Mouse (Mus musculus) small intestine, adult 2 months (tissue): ENCODE measurements around the gene Mtg2. TPM values are rescaled to one million over a fixed set of nuclear protein-coding genes. Genes with fewer than 3 reads are reported as not detected.

ENCODE experiments used
- H3K27ac ChIP-seq: fragments of 200-500 bp; 2 replicates; pipeline ENCODE4 v1.5.1; 2012; ENCODE audit warnings: low read depth, low read length, control low read depth, inconsistent platforms; ENCODE audit not compliant: insufficient read depth
- H3K27me3 ChIP-seq: fragments of 200-500 bp; 2 replicates; pipeline ENCODE4 v1.6.1; 2012; ENCODE audit warnings: mild to moderate bottlenecking, moderate library complexity, low read length, inconsistent platforms; ENCODE audit not compliant: control insufficient read depth, insufficient read depth
- H3K36me3 ChIP-seq: fragments of 200-500 bp; 2 replicates; pipeline ENCODE4 v1.6.1; 2012; ENCODE audit warnings: mild to moderate bottlenecking, low read length, control low read depth, inconsistent platforms; ENCODE audit not compliant: control insufficient read depth, insufficient read depth
- H3K4me1 ChIP-seq: fragments of 200-500 bp; 2 replicates; pipeline ENCODE4 v1.6.1; 2012; ENCODE audit warnings: low read length, inconsistent platforms, mixed read lengths; ENCODE audit not compliant: control insufficient read depth, insufficient read depth, insufficient read length
- H3K4me3 ChIP-seq: fragments of 200-500 bp; 2 replicates; pipeline ENCODE4 v1.5.1; 2012; ENCODE audit warnings: low read depth, mild to moderate bottlenecking, control low read depth, inconsistent platforms, low read length, moderate library complexity
- CTCF ChIP-seq: fragments of 200-500 bp; IDR thresholded peaks from 2 replicates; pipeline ENCODE4 v1.5.1; 2012; ENCODE audit warnings: low read depth, mild to moderate bottlenecking, control low read depth, inconsistent platforms, low read length, moderate library complexity, mixed read lengths; ENCODE audit not compliant: insufficient replicate concordance, insufficient read length; ENCODE audit errors: extremely low read depth
- POLR2A ChIP-seq: fragments of 200-500 bp; IDR thresholded peaks from 2 replicates; pipeline ENCODE4 v1.6.1; 2012; ENCODE audit warnings: low read depth, mild to moderate bottlenecking, control low read depth, inconsistent platforms, low read length, moderate library complexity
- WGBS: fragments of 180-500 bp; shearing (Covaris S2); methylation state at CpG from one replicate; pipeline ENCODE4 v1.1.7; 2018; 5-methylcytosine and 5-hydroxymethylcytosine counted together
- polyA plus RNA-seq: library from polyadenylated mRNA; depleted of rRNA; stranded (reverse); fragments of >200 nt; gene quantifications from 2 replicates; pipeline ENCODE4 v1.2.3, GENCODE M21; 2012

The Mtg2 gene
- polyA plus RNA-seq, 1 experiment = 10.2 TPM

DNA sequence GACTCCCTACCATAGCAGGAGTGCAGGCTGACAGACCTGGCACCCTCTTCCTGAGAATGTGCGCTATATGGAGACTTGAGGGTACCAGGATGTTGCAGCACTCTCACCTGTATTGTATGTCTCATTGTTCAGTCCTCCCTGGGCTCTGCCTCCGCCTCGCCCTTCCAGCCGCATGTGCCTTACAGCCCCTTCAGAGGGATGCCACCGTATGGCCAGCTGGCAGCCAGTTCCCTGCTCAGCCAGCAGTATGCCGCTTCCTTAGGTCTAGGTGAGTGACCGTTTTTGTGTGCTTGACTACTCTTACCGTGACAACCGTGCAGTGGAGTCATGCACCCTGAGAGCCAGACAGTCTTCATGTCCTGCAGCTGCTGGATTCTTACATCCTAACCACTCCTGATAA, 42.6 kb upstream of the Mtg2 start:
- peaks cover 7% of the 10 kb centered on the region; the same call in 1 of the 2 replicates for H3K27me3 ChIP-seq
- WGBS = 88% methylated on average over 9 of the region's 9 CpGs
- peaks cover 26% of the 10 kb centered on the region for H3K36me3 ChIP-seq
- peaks cover 7% of the 10 kb centered on the region for H3K4me1 ChIP-seq
- TF ChIP-seq CTCF (no peak), POLR2A (no peak)
- no peak overlapping the region for H3K27ac ChIP-seq
- no peak overlapping the region for H3K4me3 ChIP-seq

DNA sequence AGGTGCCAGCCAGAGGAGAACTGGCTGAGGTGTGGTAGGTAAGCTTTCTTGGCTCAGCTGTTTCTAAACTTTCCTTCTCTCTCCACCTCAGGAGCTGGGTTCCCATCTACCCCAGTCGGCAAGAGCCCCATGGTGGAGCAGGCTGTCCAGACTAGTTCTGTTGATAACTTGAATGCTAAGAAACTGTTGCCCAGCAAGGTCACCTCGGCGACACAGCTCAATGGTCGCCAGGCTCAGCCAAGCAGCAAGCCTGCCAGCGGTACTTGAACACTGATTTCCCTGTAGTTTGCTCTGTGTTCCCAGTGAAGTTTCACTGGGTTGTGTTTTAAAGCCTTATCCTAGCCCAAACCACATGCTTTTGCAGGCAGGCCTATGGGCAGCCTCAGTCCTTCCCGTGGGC, 39.1 kb upstream of the Mtg2 start:
- WGBS = 86% methylated on average over 6 of the region's 6 CpGs
- Histone ChIP-seq H3K36me3 (peaks cover 42% of the 10 kb centered on the region), H3K27ac (no peak overlapping the region)

DNA sequence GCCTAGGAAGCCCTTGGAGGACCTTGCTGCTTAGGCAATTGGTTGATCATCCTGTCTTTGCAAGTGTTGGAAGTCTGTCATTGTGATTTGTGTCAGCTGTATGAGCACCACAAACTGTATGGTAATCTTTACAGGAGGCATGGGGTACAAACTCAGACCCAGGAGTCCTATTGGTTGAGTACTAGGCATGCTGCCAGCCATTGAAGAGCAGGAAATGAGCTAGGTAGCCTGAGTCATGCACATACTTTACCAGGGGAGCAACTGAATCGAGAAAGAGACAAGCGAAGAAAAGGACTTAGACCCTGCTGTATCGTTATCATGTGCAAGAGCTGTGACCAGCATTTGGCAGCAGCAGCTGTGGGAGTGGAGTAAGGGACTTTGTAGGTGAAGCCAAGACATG, 37.5 kb upstream of the Mtg2 start:
- peaks cover 53% of the 10 kb centered on the region for H3K36me3 ChIP-seq
- no peaks in the 10 kb centered on the region for H3K27me3 ChIP-seq
- no peak overlapping the region for H3K4me3 ChIP-seq
- H3K27ac ChIP-seq = peak overlapping the region; percentile 33; the same call in 1 of the 2 replicates
- peaks cover 9% of the 10 kb centered on the region; the same call in 1 of the 2 replicates for H3K4me1 ChIP-seq
- 22% methylated on average over 3 of the region's 3 CpGs for whole genome bisulfite sequencing
- TF ChIP-seq POLR2A = no peak
- TF ChIP-seq CTCF = no peak

More for the DNA sequence above, 39.1 kb upstream of the Mtg2 start:
- TF ChIP-seq CTCF (no peak), POLR2A (no peak)
- no peak overlapping the region for H3K4me3 ChIP-seq
- no peaks in the 10 kb centered on the region for H3K27me3 ChIP-seq
- H3K4me1 ChIP-seq = peaks cover 9% of the 10 kb centered on the region; the same call in 1 of the 2 replicates

DNA sequence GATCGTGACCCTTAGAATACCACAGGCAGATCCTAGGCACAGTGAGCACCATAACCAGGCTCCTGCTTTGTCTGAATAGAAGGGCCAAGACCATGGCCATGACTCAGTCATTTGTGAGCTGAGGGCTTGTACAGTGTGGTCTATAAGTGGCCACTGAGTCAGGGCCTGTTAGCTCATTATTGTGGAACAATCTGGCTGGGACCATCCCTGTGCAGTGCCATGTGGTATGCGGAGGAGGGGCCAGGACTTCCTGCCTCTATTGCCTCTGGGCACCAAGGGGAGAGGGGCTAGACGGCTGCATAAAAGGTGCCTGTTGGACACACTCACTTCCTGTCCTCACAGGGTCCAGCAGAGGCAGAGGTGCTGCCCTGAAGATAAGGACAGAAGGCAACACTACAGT, 36.4 kb upstream of the Mtg2 start:
- Histone ChIP-seq H3K36me3 (peaks cover 57% of the 10 kb centered on the region), H3K27ac (no peak overlapping the region), H3K4me1 (peaks cover 9% of the 10 kb centered on the region; the same call in 1 of the 2 replicates), H3K4me3 (no peak overlapping the region), H3K27me3 (no peaks in the 10 kb centered on the region)
- 81% methylated on average over 3 of the region's 3 CpGs for WGBS
- no peak for TF ChIP-seq POLR2A
- no peak for TF ChIP-seq CTCF

DNA sequence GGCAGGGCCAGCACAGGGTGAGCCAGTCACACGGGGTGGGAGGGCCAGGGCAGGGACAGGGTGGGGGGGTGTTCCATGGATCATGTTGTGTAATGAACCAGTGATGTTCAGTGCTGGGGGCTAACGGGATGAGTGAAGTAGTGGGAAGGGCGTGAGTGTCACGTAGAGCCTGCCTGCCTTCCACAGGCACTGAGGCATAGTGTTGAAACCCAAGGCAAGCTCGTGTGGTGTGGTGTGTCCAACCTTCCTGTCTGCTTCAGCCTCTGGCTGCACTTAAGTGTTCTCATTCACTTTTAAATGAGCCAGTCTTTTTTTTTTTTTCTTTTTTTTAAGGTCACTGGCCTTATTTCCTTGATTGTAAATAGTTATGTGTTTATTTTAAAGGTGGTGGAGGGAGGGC, 35.6 kb upstream of the Mtg2 start:
- Histone ChIP-seq H3K27me3 (no peaks in the 10 kb centered on the region), H3K4me1 (peaks cover 9% of the 10 kb centered on the region; the same call in 1 of the 2 replicates), H3K4me3 (no peak overlapping the region), H3K27ac (no peak overlapping the region), H3K36me3 (peaks cover 52% of the 10 kb centered on the region)
- 73% methylated on average over 5 of the region's 5 CpGs for WGBS
- TF ChIP-seq CTCF = no peak
- no peak for TF ChIP-seq POLR2A

DNA sequence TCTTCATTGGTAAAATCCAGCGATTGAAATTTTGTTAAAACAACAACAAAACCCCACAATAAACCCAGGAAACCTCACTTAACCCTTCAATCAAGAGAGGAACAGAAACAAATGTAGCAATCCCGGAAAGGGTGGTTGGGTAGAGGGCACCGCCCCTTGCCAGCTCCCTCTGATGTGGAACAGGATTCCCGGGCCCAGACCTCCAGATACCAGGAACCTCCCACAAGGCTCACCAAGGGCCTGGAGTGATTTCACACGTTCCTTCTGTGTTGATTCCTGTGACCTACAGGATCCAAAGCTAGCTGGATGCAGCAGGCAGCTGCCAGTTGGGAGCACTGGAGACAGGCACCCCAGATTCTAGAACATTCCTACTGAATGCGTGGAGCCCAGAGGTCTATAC, 30.0 kb upstream of the Mtg2 start:
- Histone ChIP-seq H3K4me3 (no peak overlapping the region), H3K36me3 (peaks cover 32% of the 10 kb centered on the region), H3K27me3 (no peaks in the 10 kb centered on the region), H3K4me1 (peaks cover 8% of the 10 kb centered on the region), H3K27ac (no peak overlapping the region)
- WGBS = 38% methylated on average over 6 of the region's 6 CpGs
- TF ChIP-seq CTCF (no peak), POLR2A (no peak)

DNA sequence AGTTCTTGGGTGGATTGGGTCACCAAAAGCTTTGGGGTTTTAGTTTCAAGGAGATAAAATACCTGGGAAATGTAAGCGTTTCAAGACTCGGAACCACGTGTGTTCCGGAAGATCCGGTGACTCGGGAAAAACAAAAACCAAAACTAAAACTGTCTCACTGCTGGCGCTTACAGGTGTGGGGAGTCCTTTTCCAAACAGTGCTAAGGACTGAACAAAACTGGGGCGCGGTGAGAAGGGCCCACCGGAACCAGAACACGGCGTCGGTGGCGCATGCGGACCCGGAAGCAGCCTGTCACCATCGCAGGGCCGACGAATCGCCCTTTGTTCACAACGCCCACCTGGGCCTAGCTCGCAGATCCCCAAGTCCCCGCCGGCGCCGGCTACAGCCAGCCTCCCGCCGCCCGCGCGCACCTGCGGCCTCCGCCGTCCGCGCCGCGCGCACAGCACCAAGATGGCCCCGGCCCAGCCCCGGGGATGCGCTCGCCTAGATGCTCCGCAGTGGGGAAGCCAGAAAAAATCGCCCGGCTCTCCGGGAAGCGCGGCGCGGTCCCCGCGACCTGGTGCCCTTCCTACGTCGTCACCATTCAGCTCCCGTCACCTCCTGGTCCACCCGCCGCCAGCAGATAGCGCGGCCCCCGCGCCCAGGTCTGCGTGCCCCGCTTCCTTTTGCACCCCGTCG, 28.7 kb upstream of the Mtg2 start:
- peaks cover 21% of the 10 kb centered on the region for H3K36me3 ChIP-seq
- no peak for TF ChIP-seq POLR2A
- TF ChIP-seq CTCF = no peak
- peak overlapping the region; percentile 70 for H3K27ac ChIP-seq
- no peaks in the 10 kb centered on the region for H3K27me3 ChIP-seq
- WGBS = under 1% methylated on average over 66 of the region's 66 CpGs
- peaks cover 8% of the 10 kb centered on the region for H3K4me1 ChIP-seq
- peak overlapping the region; percentile 77 for H3K4me3 ChIP-seq
